Mouse (Mus musculus) hindbrain, embryonic 14.5 days (tissue): Measurements from ENCODE around the gene Abraxas2. TPM values are rescaled to one million over a fixed set of nuclear protein-coding genes. Genes with fewer than 3 reads are reported as not detected.

Experiments used
- ATAC-seq: fragments of 200-750 bp; cut with Nextera tagmentation; 2 replicates; pipeline ENCODE4 v1.8.0; 2017; ENCODE audit warnings: moderate number of reproducible peaks, mild to moderate bottlenecking, moderate TSS enrichment, moderate library complexity; ENCODE audit not compliant: low FRiP score
- DNase-seq: peaks from one replicate; pipeline ENCODE4 v3.0.0-alpha.2; 2015; ENCODE audit warnings: low spot score
- H3K27ac ChIP-seq: fragments of 300-500 bp; sonication (generic); 2 replicates; pipeline ENCODE4 v1.5.1; 2014; ENCODE audit warnings: mild to moderate bottlenecking, moderate library complexity
- H3K27me3 ChIP-seq: fragments of 300-500 bp; sonication (generic); 2 replicates; pipeline ENCODE4 v1.6.1; 2014; ENCODE audit warnings: mild to moderate bottlenecking, low read length, mixed read lengths; ENCODE audit not compliant: control insufficient read depth, insufficient read depth
- H3K36me3 ChIP-seq: fragments of 300-500 bp; sonication (generic); replicated peaks from 2 replicates; pipeline ENCODE4 v1.6.1; 2014; ENCODE audit not compliant: control insufficient read depth, insufficient read depth
- H3K4me1 ChIP-seq: fragments of 300-500 bp; sonication (generic); replicated peaks from 2 replicates; pipeline ENCODE4 v1.6.1; 2014; ENCODE audit warnings: antibody characterized with exemption, low read length, mixed read lengths; ENCODE audit not compliant: control insufficient read depth, insufficient read depth
- H3K4me2 ChIP-seq: fragments of 300-500 bp; sonication (generic); replicated peaks from 2 replicates; pipeline ENCODE4 v1.6.1; 2014; ENCODE audit warnings: mild to moderate bottlenecking, moderate library complexity
- H3K4me3 ChIP-seq: fragments of 300-500 bp; sonication (generic); replicated peaks from 2 replicates; pipeline ENCODE4 v1.5.1; 2014; ENCODE audit warnings: mild to moderate bottlenecking, low read length
- H3K9ac ChIP-seq: fragments of 300-500 bp; sonication (generic); 2 replicates; pipeline ENCODE4 v1.6.1; 2014
- H3K9me3 ChIP-seq: fragments of 300-500 bp; sonication (generic); 2 replicates; pipeline ENCODE4 v1.6.1; 2016; ENCODE audit warnings: low read length; ENCODE audit not compliant: control insufficient read depth
- WGBS: fragments of 180-500 bp; shearing (Covaris S2); extraction: QIAGEN DNeasy Blood & Tissue Kit; methylation state at CpG from one replicate; pipeline ENCODE4 v1.1.7; 2014; 5-methylcytosine and 5-hydroxymethylcytosine counted together
- polyA plus RNA-seq: library from polyadenylated mRNA; unstranded; fragments of >200 nt; fragmentation: Nextera tagmentation; extraction: Ambion mirVana; gene quantifications from 2 replicates; pipeline ENCODE4 v1.2.1, GENCODE M21; 2014

Gene Abraxas2
- polyA plus RNA-seq, 1 experiment from 2014 or later: 36.4 TPM

- Histone ChIP-seq H3K4me1 (peaks cover 24% of the 10 kb centered on the region), H3K4me3 (no peak overlapping the region), H3K27me3 (no peaks in the 10 kb centered on the region), H3K27ac (no peak overlapping the region), H3K36me3 (no peaks in the 10 kb centered on the region), H3K9me3 (no peaks in the 10 kb centered on the region), H3K4me2 (no peak overlapping the region), H3K9ac (no peak overlapping the region)
- DNase-seq (no peak), ATAC-seq (no peak)
- 86% methylated on average over 5 of the region's 5 CpGs for WGBS
These were observed 43.9 kb upstream of the Abraxas2 start for GRCm38 (mm10) chr7:132815081-132815480.

- no peak overlapping the region for H3K4me3 ChIP-seq
- peaks cover 11% of the 10 kb centered on the region for H3K4me1 ChIP-seq
- WGBS: 39% methylated on average over 2 of the region's 2 CpGs
- ATAC-seq (no peak), DNase-seq (no peak)
- H3K9ac ChIP-seq: no peak overlapping the region
- no peak overlapping the region for H3K27ac ChIP-seq
- no peaks in the 10 kb centered on the region for H3K27me3 ChIP-seq
- H3K4me2 ChIP-seq: no peak overlapping the region
- no peaks in the 10 kb centered on the region for H3K9me3 ChIP-seq
- no peaks in the 10 kb centered on the region for H3K36me3 ChIP-seq
These were observed 42.5 kb upstream of the Abraxas2 start for GRCm38 (mm10) chr7:132816528-132816927.

- DNase-seq: no peak
- no peak overlapping the region for H3K4me2 ChIP-seq
These were observed 42.0 kb upstream of the Abraxas2 start for GRCm38 (mm10) chr7:132817056-132817455.

GRCm38 (mm10) chr7:132820692-132821091, 38.3 kb upstream of the Abraxas2 start:
- Histone ChIP-seq H3K4me1 (no peaks in the 10 kb centered on the region), H3K9ac (no peak overlapping the region), H3K9me3 (no peaks in the 10 kb centered on the region), H3K27me3 (no peaks in the 10 kb centered on the region), H3K4me2 (no peak overlapping the region), H3K36me3 (peaks cover 11% of the 10 kb centered on the region), H3K27ac (no peak overlapping the region), H3K4me3 (no peak overlapping the region)
- ATAC-seq (no peak), DNase-seq (no peak)
- 73% methylated on average over 3 of the region's 3 CpGs for WGBS

More at GRCm38 (mm10) chr7:132817056-132817455, 42.0 kb upstream of the Abraxas2 start:
- Histone ChIP-seq H3K4me3 (no peak overlapping the region), H3K27me3 (no peaks in the 10 kb centered on the region), H3K27ac (no peak overlapping the region), H3K9ac (no peak overlapping the region), H3K36me3 (no peaks in the 10 kb centered on the region), H3K4me1 (peaks cover 6% of the 10 kb centered on the region), H3K9me3 (no peaks in the 10 kb centered on the region)
- WGBS: 66% methylated on average over 6 of the region's 6 CpGs
- no peak for ATAC-seq

- no peak for DNase-seq
- Histone ChIP-seq H3K36me3 (peaks cover 32% of the 10 kb centered on the region), H3K4me1 (no peaks in the 10 kb centered on the region), H3K27me3 (no peaks in the 10 kb centered on the region), H3K9me3 (no peaks in the 10 kb centered on the region), H3K4me2 (no peak overlapping the region), H3K27ac (no peak overlapping the region), H3K4me3 (no peak overlapping the region), H3K9ac (no peak overlapping the region)
- no peak for ATAC-seq
These were observed 35.2 kb upstream of the Abraxas2 start for GRCm38 (mm10) chr7:132823832-132824231.

- 21% methylated on average over 1 of the region's 1 CpGs for WGBS
- H3K27ac ChIP-seq: no peak overlapping the region
- ATAC-seq: no peak
- H3K4me1 ChIP-seq: no peaks in the 10 kb centered on the region
- H3K9me3 ChIP-seq: no peaks in the 10 kb centered on the region
- H3K4me3 ChIP-seq: no peak overlapping the region
- H3K36me3 ChIP-seq: peaks cover 32% of the 10 kb centered on the region
- H3K9ac ChIP-seq: no peak overlapping the region
- no peak overlapping the region for H3K4me2 ChIP-seq
- DNase-seq: no peak
- no peaks in the 10 kb centered on the region for H3K27me3 ChIP-seq
These were observed 34.5 kb upstream of the Abraxas2 start for GRCm38 (mm10) chr7:132824346-132825022.

GRCm38 (mm10) chr7:132830955-132831354, 28.1 kb upstream of the Abraxas2 start:
- no peak for ATAC-seq
- WGBS: 81% methylated on average over 4 of the region's 4 CpGs
- Histone ChIP-seq H3K9ac (no peak overlapping the region), H3K9me3 (no peaks in the 10 kb centered on the region), H3K4me2 (no peak overlapping the region), H3K27me3 (no peaks in the 10 kb centered on the region), H3K4me1 (no peaks in the 10 kb centered on the region), H3K27ac (no peak overlapping the region), H3K36me3 (peaks cover 57% of the 10 kb centered on the region), H3K4me3 (no peak overlapping the region)
- DNase-seq: no peak

GRCm38 (mm10) chr7:132841287-132841686, 17.7 kb upstream of the Abraxas2 start:
- Histone ChIP-seq H3K27ac (no peak overlapping the region), H3K4me1 (no peaks in the 10 kb centered on the region), H3K4me3 (no peak overlapping the region), H3K9me3 (no peaks in the 10 kb centered on the region), H3K36me3 (peaks cover 58% of the 10 kb centered on the region), H3K4me2 (no peak overlapping the region), H3K27me3 (no peaks in the 10 kb centered on the region), H3K9ac (no peak overlapping the region)
- ATAC-seq: no peak
- DNase-seq: no peak
- WGBS: 70% methylated on average over 5 of the region's 5 CpGs

- no peak overlapping the region for H3K4me3 ChIP-seq
- WGBS: 95% methylated on average over 1 of the region's 1 CpGs
- no peaks in the 10 kb centered on the region for H3K4me1 ChIP-seq
- H3K27ac ChIP-seq: no peak overlapping the region
- no peaks in the 10 kb centered on the region for H3K27me3 ChIP-seq
- no peak overlapping the region for H3K4me2 ChIP-seq
- no peak for DNase-seq
- no peak for ATAC-seq
- H3K9me3 ChIP-seq: no peaks in the 10 kb centered on the region
- peaks cover 64% of the 10 kb centered on the region for H3K36me3 ChIP-seq
- no peak overlapping the region for H3K9ac ChIP-seq
These were observed 16.6 kb upstream of the Abraxas2 start for GRCm38 (mm10) chr7:132842455-132842854.

- no peak for ATAC-seq
- H3K4me2 ChIP-seq: no peak overlapping the region
- no peaks in the 10 kb centered on the region for H3K4me1 ChIP-seq
- DNase-seq: no peak
- peaks cover 66% of the 10 kb centered on the region for H3K36me3 ChIP-seq
- no peak overlapping the region for H3K9ac ChIP-seq
- no peak overlapping the region for H3K27ac ChIP-seq
- H3K27me3 ChIP-seq: no peaks in the 10 kb centered on the region
- 97% methylated on average over 3 of the region's 3 CpGs for WGBS
- no peak overlapping the region for H3K4me3 ChIP-seq
- H3K9me3 ChIP-seq: no peaks in the 10 kb centered on the region
These were observed 15.9 kb upstream of the Abraxas2 start for GRCm38 (mm10) chr7:132843152-132843551.
